Mouse (Mus musculus): ENCODE data around the gene Mon2. TPM values are rescaled to one million over a fixed set of nuclear protein-coding genes. Genes with fewer than 3 reads are reported as not detected.
"Not testable (repeated sequence)": the region's sequence is repeated elsewhere in the genome, so short reads cannot be mapped to it uniquely, and the experiment has no call there.

The Mon2 gene
- polyA plus RNA-seq, 1 experiment from 2014 or later: 26.1 TPM

DNA sequence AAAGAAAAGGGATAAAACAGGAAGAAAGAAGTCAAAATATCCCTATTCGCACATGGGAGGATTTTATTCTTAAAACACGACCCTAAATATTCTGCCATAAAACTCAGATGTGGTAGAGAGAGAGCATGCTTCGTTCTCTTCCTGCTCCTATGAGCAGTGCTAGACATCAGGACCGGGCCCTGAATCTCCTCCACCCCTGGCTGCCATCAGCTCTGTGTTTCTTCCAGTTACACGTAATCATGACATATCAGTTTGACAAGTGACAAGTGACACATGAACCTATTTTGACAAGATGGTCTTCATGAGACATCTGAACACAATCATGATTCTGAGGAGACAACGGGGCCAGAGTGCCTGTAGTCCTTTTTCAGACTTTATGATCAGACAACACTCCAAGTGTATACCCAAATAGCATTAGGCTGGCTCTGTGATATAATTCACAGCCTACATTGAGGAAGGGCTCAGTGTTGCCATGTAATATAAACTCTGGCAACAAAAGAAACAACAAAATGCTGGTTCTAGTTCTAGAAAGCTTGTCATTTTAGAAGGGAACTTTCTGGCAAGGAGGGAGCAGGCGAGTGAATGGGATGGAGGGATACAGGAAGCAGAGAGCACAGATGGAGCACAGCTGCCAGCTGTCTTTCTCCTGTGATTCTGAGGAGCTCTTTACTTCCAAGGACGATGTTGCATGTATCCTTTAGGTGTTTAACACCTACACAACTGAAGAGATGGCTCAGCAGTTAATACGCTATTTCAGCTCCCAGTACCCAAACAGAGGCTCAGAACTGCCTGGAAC lies 20.9 kb downstream of the Mon2 start:
- no peak overlapping the region for H3K27ac ChIP-seq (replicated peaks)
- peaks cover 5% of the 10 kb centered on the region for H3K36me3 ChIP-seq
- H3K27me3 ChIP-seq: no peaks in the 10 kb centered on the region
- H3K4me2 ChIP-seq: no peak overlapping the region
- no peaks in the 10 kb centered on the region for H3K9me3 ChIP-seq
- WGBS: 87% methylated on average over 9 of the region's 9 CpGs
- 0 out of 2 replicates have a peak, but pooled peaks cover 2% of the 10 kb centered on the region for H3K4me1 ChIP-seq (replicated peaks)
- no peak overlapping the region for H3K9ac ChIP-seq
- H3K4me3 ChIP-seq: no peak overlapping the region
- ATAC-seq (ENCODE audit: low FRiP score, low read depth): no peak

DNA sequence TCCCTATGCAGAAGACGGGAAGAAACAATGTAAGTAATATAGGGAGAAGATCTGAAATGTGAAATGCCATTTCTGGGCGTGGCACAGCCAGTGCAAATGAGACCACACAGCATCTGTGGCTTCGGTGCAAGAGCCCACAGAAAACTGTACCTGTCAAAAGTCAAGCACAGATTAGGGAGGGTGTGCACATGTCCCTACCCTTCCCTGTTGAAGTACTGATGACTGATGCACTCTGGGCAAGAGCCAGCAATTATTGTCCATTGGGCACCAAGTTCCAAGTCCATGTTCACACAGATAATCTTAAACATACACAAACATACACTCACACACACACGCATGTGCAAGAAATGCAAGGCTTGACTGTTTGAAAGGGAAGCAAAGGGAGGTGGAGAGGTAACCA lies 22.7 kb downstream of the Mon2 start:
- Histone ChIP-seq H3K9me3 (no peaks in the 10 kb centered on the region), H3K36me3 (peaks cover 7% of the 10 kb centered on the region), H3K9ac (no peak overlapping the region), H3K4me3 (no peak overlapping the region), H3K27ac (replicated peaks) (no peak overlapping the region), H3K4me1 (replicated peaks) (0 out of 2 replicates have a peak, but pooled peaks cover 2% of the 10 kb centered on the region), H3K4me2 (no peak overlapping the region), H3K27me3 (no peaks in the 10 kb centered on the region)
- no peak for ATAC-seq (ENCODE audit: low FRiP score, low read depth)
- whole genome bisulfite sequencing: 91% methylated on average over 4 of the region's 4 CpGs

- WGBS: 85% methylated on average over 7 of the region's 7 CpGs
- Histone ChIP-seq H3K4me2 (no peak overlapping the region), H3K36me3 (peaks cover 11% of the 10 kb centered on the region), H3K4me3 (no peak overlapping the region), H3K9ac (no peak overlapping the region), H3K4me1 (replicated peaks) (0 out of 2 replicates have a peak, but pooled peaks cover 2% of the 10 kb centered on the region), H3K27me3 (no peaks in the 10 kb centered on the region), H3K9me3 (no peaks in the 10 kb centered on the region), H3K27ac (replicated peaks) (no peak overlapping the region)
- ATAC-seq (ENCODE audit: low FRiP score, low read depth): no peak
Measured at GRCm38 (mm10) chr10:123052021-123052420, 24.3 kb downstream of the Mon2 start.

DNA sequence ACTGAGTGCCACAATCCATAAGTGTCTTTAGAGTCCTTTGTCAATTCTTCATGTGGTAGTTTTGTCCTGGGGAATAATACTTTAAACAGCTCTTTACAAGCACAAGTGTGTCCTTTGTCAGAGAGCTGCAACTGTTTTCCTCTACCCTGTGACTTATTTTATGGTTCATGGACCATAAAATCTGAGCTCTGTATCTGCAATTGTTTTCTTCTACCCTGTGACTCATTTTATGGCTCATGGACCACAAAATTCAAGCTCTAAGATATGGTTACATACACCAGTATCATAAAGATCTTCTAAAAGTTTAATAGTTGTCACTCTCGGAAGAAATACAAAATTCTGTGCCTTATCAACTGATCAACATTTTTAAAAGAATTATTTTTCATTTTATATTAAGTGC lies 27.6 kb downstream of the Mon2 start:
- H3K27ac ChIP-seq (replicated peaks): no peak overlapping the region
- ATAC-seq (ENCODE audit: low FRiP score, low read depth): no peak
- H3K36me3 ChIP-seq: peaks cover 31% of the 10 kb centered on the region
- no peaks in the 10 kb centered on the region for H3K4me1 ChIP-seq (replicated peaks)
- 91% methylated on average over 1 of the region's 1 CpGs for WGBS
- H3K4me2 ChIP-seq: no peak overlapping the region
- H3K27me3 ChIP-seq: no peaks in the 10 kb centered on the region
- no peak overlapping the region for H3K9ac ChIP-seq
- no peaks in the 10 kb centered on the region for H3K9me3 ChIP-seq
- H3K4me3 ChIP-seq: no peak overlapping the region

DNA sequence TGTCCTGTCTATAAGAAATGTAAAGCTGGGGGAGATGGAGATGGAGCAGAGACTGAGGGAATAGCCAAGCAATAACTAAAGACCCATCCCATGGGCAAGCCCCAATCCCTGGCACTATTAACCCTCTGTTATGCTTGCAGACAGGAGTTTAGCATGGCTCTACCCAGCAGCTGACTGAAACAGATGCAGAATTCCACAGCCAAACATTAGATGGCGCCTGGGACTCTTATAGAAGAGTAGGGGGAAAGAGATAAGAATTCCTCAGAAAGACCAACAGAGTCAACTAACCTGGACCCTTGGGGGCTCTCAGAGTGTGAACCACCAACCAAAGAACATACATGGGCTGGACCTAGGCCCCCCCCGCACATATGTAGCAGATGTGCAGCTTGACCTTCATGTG lies 36.4 kb downstream of the Mon2 start:
- H3K36me3 ChIP-seq: peaks cover 53% of the 10 kb centered on the region
- WGBS: 64% methylated on average over 2 of the region's 2 CpGs
- H3K4me3 ChIP-seq: no peak overlapping the region
- H3K4me1 ChIP-seq (replicated peaks): no peaks in the 10 kb centered on the region
- H3K27me3 ChIP-seq: no peaks in the 10 kb centered on the region
- H3K27ac ChIP-seq (replicated peaks): no peak overlapping the region
- H3K9ac ChIP-seq: no peak overlapping the region
- H3K9me3 ChIP-seq: no peaks in the 10 kb centered on the region
- H3K4me2 ChIP-seq: no peak overlapping the region
- no peak for ATAC-seq (ENCODE audit: low FRiP score, low read depth)

DNA sequence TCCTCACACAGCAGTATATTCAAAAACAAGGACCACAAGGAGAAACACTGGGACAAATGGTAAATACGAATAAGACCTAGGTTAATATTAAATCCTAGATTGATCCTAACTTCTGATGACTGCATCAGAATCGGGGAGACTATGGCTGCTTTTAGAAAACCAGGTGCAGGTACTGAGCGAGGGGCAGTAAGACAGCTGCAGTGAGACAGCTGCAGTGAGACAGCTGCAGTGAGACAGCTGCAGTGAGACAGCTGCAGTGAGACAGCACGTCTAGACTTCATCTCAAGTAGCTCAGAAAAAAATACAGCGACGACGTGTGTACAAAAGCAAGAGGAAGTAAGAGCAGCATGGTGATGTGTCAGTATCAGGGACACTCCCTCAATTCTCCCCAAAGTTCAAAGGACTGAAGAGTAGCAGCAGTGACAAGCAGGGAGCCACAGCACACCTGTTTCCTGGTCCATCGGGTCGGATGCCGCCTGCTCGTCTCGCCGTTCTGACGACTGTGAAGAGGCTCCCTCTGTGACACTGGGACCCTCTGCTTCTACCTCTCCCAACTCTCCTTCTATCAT lies 44.1 kb downstream of the Mon2 start:
- no peak for ATAC-seq (ENCODE audit: low FRiP score, low read depth)
- H3K36me3 ChIP-seq: peaks cover 64% of the 10 kb centered on the region
- no peak overlapping the region for H3K27ac ChIP-seq (replicated peaks)
- no peaks in the 10 kb centered on the region for H3K4me1 ChIP-seq (replicated peaks)
- no peaks in the 10 kb centered on the region for H3K27me3 ChIP-seq
- no peak overlapping the region for H3K4me3 ChIP-seq
- H3K9me3 ChIP-seq: no peaks in the 10 kb centered on the region
- no peak overlapping the region for H3K4me2 ChIP-seq
- no peak overlapping the region for H3K9ac ChIP-seq
- 91% methylated on average over 14 of the region's 14 CpGs for WGBS

- H3K27ac ChIP-seq (replicated peaks): no peak overlapping the region
- no peak overlapping the region for H3K4me2 ChIP-seq
- 94% methylated on average over 8 of the region's 8 CpGs for WGBS
- no peaks in the 10 kb centered on the region for H3K27me3 ChIP-seq
- no peak overlapping the region for H3K4me3 ChIP-seq
- H3K9me3 ChIP-seq: no peaks in the 10 kb centered on the region
- no peak overlapping the region for H3K9ac ChIP-seq
- H3K36me3 ChIP-seq: peaks cover 64% of the 10 kb centered on the region
- ATAC-seq (ENCODE audit: low FRiP score, low read depth): no peak
- no peaks in the 10 kb centered on the region for H3K4me1 ChIP-seq (replicated peaks)
Measured at GRCm38 (mm10) chr10:123031449-123031848, 44.9 kb downstream of the Mon2 start.

DNA sequence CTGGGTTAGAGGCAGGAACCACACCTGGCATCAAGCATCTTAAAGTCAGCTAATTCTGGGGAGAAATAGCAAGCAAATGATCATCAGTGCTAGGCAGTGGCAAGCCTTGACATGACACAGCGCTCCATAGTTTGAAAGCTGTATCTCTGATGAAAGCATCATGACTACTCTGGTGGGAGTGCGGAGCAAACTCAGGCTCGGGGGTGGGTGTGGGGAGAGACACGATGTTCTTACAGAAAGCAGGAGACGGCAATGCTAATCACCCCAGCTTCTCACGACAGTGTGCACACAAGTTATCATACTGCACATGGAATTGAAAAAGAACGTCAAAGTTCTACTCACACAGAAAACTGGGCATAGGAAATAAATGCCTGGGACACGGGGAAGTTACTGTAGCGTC lies 45.7 kb downstream of the Mon2 start:
- Histone ChIP-seq H3K4me1 (replicated peaks) (no peaks in the 10 kb centered on the region), H3K27me3 (no peaks in the 10 kb centered on the region), H3K4me3 (no peak overlapping the region), H3K9ac (no peak overlapping the region), H3K27ac (replicated peaks) (no peak overlapping the region), H3K9me3 (no peaks in the 10 kb centered on the region), H3K36me3 (peaks cover 65% of the 10 kb centered on the region), H3K4me2 (no peak overlapping the region)
- no peak for ATAC-seq (ENCODE audit: low FRiP score, low read depth)
- WGBS: 92% methylated on average over 9 of the region's 9 CpGs

DNA sequence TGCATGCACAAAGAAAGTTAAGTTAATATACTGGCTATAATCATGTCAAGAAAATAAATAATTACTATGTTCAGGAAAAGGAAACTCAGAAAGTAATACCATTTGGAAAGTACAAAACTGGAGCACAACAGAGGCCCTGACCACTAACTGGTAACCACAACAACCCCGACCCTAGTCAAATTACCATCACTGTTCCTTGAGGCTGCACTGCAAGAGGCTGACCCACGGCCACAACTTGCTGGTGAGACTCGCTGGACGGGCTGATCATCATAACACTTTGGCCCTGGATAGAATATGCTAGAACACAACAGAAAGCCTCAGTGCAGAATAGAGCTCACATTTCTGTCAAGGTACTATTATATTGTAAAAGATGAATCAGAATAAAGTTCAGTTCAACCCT lies 47.4 kb downstream of the Mon2 start:
- Histone ChIP-seq H3K36me3 (peaks cover 73% of the 10 kb centered on the region), H3K4me2 (no peak overlapping the region), H3K4me3 (no peak overlapping the region), H3K4me1 (replicated peaks) (no peaks in the 10 kb centered on the region), H3K27me3 (no peaks in the 10 kb centered on the region), H3K9ac (no peak overlapping the region), H3K9me3 (no peaks in the 10 kb centered on the region), H3K27ac (replicated peaks) (no peak overlapping the region)
- no peak for ATAC-seq (ENCODE audit: low FRiP score, low read depth)
- WGBS: 96% methylated on average over 4 of the region's 4 CpGs

GRCm38 (mm10) chr10:123026736-123027135 lies 49.6 kb downstream of the Mon2 start:
- H3K36me3 ChIP-seq: peaks cover 79% of the 10 kb centered on the region
- H3K9ac ChIP-seq; H3K4me3 ChIP-seq; ATAC-seq (ENCODE audit: low FRiP score, low read depth); H3K27me3 ChIP-seq; H3K4me2 ChIP-seq; H3K27ac ChIP-seq (replicated peaks); H3K9me3 ChIP-seq; H3K4me1 ChIP-seq (replicated peaks): not testable (repeated sequence)
- 95% methylated on average over 4 of the region's 4 CpGs for WGBS

GRCm38 (mm10) chr10:123013435-123013834 lies 62.9 kb downstream of the Mon2 start:
- Histone ChIP-seq H3K9me3 (no peaks in the 10 kb centered on the region), H3K4me3 (no peak overlapping the region), H3K36me3 (peaks cover 64% of the 10 kb centered on the region), H3K4me2 (no peak overlapping the region), H3K9ac (no peak overlapping the region), H3K4me1 (replicated peaks) (no peaks in the 10 kb centered on the region), H3K27ac (replicated peaks) (no peak overlapping the region), H3K27me3 (no peaks in the 10 kb centered on the region)
- 41% methylated on average over 18 of the region's 18 CpGs for WGBS
- ATAC-seq (ENCODE audit: low FRiP score, low read depth): peak; percentile 45; the same call in 1 of the 2 replicates

DNA sequence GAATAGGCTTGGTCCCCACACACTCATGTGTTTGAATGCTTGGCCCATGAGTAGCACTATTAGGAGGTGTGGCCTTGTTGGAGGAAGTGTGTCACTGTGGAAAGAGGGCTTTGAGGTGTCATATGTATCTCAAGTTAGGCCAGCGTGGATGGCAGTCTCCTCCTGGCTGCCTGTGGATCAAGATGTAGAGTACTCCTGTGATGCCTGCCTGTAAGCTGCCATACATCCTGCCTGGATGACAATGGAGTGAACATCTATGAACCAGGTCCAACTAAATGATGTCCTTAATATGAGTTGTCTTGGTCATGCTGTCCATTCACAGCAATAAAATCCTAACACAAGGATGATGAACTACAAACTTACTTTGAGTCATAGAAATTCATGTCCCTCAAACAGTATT lies 64.9 kb downstream of the Mon2 start:
- no peak overlapping the region for H3K4me3 ChIP-seq
- H3K4me1 ChIP-seq (replicated peaks): no peaks in the 10 kb centered on the region
- H3K27me3 ChIP-seq: no peaks in the 10 kb centered on the region
- 90% methylated on average over 1 of the region's 1 CpGs for WGBS
- no peak overlapping the region for H3K9ac ChIP-seq
- no peaks in the 10 kb centered on the region for H3K9me3 ChIP-seq
- no peak overlapping the region for H3K4me2 ChIP-seq
- H3K36me3 ChIP-seq: peaks cover 67% of the 10 kb centered on the region
- H3K27ac ChIP-seq (replicated peaks): no peak overlapping the region
- no peak for ATAC-seq (ENCODE audit: low FRiP score, low read depth)
